Mouse (Mus musculus) liver, embryonic 15.5 days (tissue): ENCODE results near the gene Syt2. TPM values are rescaled to one million over a fixed set of nuclear protein-coding genes. Genes with fewer than 3 reads are reported as not detected.

ENCODE experiments used
- ATAC-seq: fragments of 200-750 bp; cut with Nextera tagmentation; 2 replicates; pipeline ENCODE4 v1.8.0; 2017; ENCODE audit warnings: moderate number of reproducible peaks, mild to moderate bottlenecking, moderate library complexity; ENCODE audit not compliant: insufficient read depth
- H3K27ac ChIP-seq: fragments of 300-500 bp; sonication (generic); replicated peaks from 2 replicates; pipeline ENCODE4 v1.5.1; 2015; ENCODE audit warnings: mild to moderate bottlenecking, inconsistent platforms
- H3K27me3 ChIP-seq: fragments of 300-500 bp; sonication (generic); 2 replicates; pipeline ENCODE4 v1.6.1; 2015; ENCODE audit warnings: mild to moderate bottlenecking, inconsistent platforms
- H3K36me3 ChIP-seq: fragments of 300-500 bp; sonication (generic); replicated peaks from 2 replicates; pipeline ENCODE4 v1.6.1; 2015; ENCODE audit warnings: moderate library complexity, mild to moderate bottlenecking, inconsistent platforms
- H3K4me1 ChIP-seq: fragments of 300-500 bp; sonication (generic); replicated peaks from 2 replicates; pipeline ENCODE4 v1.6.1; 2015; ENCODE audit warnings: inconsistent platforms
- H3K4me2 ChIP-seq: fragments of 300-500 bp; sonication (generic); 2 replicates; pipeline ENCODE4 v1.6.1; 2015; ENCODE audit warnings: moderate library complexity, mild to moderate bottlenecking, inconsistent platforms
- H3K4me3 ChIP-seq: fragments of 300-500 bp; sonication (generic); replicated peaks from 2 replicates; pipeline ENCODE4 v1.5.1; 2015; ENCODE audit warnings: mild to moderate bottlenecking, inconsistent platforms
- H3K9ac ChIP-seq: fragments of 300-500 bp; sonication (generic); 2 replicates; pipeline ENCODE4 v1.6.1; 2015; ENCODE audit warnings: moderate library complexity, mild to moderate bottlenecking, inconsistent platforms
- H3K9me3 ChIP-seq: fragments of 300-500 bp; sonication (generic); replicated peaks from 2 replicates; pipeline ENCODE4 v1.6.1; 2016; ENCODE audit warnings: inconsistent platforms
- whole genome bisulfite sequencing: fragments of 180-500 bp; shearing (Covaris S2); methylation state at CpG from one replicate; pipeline ENCODE4 v1.1.7; 2015; ENCODE audit warnings: mixed read lengths; ENCODE audit not compliant: insufficient replicate concordance; 5-methylcytosine and 5-hydroxymethylcytosine counted together
- polyA plus RNA-seq: library from polyadenylated mRNA; unstranded; fragments of >200 nt; fragmentation: Nextera tagmentation; extraction: Ambion mirVana; gene quantifications from 2 replicates; pipeline ENCODE4 v1.2.1, GENCODE M21; 2015

The Syt2 gene
- polyA plus RNA-seq, 1 experiment from 2014 or later, result 0.06 TPM

DNA sequence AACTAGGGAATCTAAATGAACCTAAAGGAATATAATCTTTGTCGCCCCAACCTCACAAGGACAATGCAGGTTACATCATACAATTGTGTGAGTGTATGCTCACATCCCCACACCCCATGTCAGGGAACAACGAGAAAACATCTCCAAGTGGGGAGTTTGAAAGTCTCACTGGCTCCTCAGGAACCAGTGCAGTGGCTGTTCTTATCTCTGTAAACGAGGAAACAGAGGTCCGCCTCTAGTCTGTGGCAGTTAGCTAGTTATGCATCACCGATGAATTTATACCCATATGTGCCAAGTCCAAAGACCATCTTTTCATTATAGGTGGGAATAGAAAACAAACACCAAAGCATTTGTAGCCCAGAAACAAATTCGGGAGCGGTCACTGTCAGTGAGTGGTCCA, 115.1 kb downstream of the Syt2 start:
- Histone ChIP-seq H3K4me1 (0 out of 2 replicates have a peak, but pooled peaks cover 5% of the 10 kb centered on the region), H3K9ac (no peak overlapping the region), H3K36me3 (no peaks in the 10 kb centered on the region), H3K4me3 (no peak overlapping the region), H3K27me3 (no peaks in the 10 kb centered on the region), H3K27ac (no peak overlapping the region), H3K4me2 (no peak overlapping the region), H3K9me3 (no peaks in the 10 kb centered on the region)
- 51% methylated on average over 7 of the region's 7 CpGs for WGBS
- ATAC-seq, result no peak

- H3K4me2 ChIP-seq, result no peak overlapping the region
- H3K36me3 ChIP-seq, result 0 out of 2 replicates have a peak, but pooled peaks cover 4% of the 10 kb centered on the region
- H3K4me1 ChIP-seq, result 0 out of 2 replicates have a peak, but pooled peaks cover 5% of the 10 kb centered on the region
- 72% methylated on average over 4 of the region's 4 CpGs for WGBS
- H3K27me3 ChIP-seq, result no peaks in the 10 kb centered on the region
- H3K9ac ChIP-seq, result no peak overlapping the region
- H3K4me3 ChIP-seq, result no peak overlapping the region
- ATAC-seq, result no peak
- H3K27ac ChIP-seq, result no peak overlapping the region
- no peaks in the 10 kb centered on the region for H3K9me3 ChIP-seq
Observed at GRCm38 (mm10) chr1:134763250-134763649, 116.8 kb downstream of the Syt2 start.

DNA sequence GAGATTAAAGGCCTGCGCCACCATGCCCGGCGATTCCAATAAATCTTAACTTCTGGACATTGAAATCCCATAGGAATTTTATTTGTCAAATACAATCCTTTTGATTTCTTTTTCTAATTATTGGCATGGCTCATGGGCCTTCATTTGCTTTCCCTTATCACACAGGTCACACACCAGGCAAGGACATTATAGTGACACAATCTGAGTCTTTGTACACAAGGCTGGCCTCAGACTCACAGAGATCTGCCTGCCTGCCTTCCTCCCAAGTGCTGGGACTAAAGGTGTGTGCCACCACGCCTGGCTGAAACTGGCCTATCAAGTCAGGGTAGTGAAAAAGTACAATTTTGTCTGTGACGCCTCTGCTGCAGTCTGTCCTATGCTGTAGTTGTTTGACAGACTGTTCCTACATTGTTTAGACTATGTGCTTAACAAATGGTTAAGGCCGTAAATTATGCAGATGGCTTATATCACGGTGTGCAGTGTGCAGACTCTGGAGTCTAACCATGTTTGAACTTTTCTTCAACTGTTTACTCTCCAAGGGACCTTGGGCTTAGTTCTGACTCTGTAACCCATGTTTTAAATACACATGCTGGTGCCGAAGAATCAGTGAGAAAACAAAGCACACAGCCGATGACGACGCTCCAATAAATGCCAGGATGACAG, 117.4 kb downstream of the Syt2 start:
- 0 out of 2 replicates have a peak, but pooled peaks cover 4% of the 10 kb centered on the region for H3K36me3 ChIP-seq
- no peak overlapping the region for H3K4me2 ChIP-seq
- no peak overlapping the region for H3K9ac ChIP-seq
- WGBS, result 75% methylated on average over 11 of the region's 11 CpGs
- no peak for ATAC-seq
- no peak overlapping the region for H3K4me3 ChIP-seq
- H3K27ac ChIP-seq, result no peak overlapping the region
- H3K27me3 ChIP-seq, result no peaks in the 10 kb centered on the region
- H3K9me3 ChIP-seq, result no peaks in the 10 kb centered on the region
- 0 out of 2 replicates have a peak, but pooled peaks cover 5% of the 10 kb centered on the region for H3K4me1 ChIP-seq

DNA sequence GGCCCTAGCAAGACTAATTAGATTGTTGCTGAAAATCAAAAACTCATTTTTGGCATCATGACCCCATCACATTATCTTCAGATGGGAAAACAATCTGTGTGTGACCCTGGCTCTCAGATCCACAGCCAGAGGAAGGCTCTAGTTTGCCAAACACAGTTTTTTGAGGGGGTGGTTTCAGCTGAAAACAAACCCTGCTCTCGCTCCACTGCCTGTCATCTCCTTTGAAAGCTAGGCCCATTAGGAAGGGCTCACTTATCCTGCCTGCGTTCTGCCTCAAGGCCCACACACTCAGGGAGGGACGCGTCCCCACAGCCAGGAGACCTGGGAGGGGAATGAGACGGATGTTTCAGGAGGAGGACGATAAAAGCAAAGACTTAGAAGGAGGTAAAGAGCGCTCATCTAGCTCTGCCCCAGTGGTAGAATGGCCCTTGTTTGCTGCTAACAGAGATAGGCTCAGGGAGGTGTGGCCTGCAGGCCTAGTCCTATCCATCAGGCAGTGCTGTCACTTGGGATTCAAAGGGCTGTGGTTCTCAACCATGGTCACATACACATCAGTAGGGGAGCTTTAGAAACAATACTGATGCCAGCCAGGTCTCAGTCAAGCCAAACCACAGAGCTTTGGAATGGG, 118.5 kb downstream of the Syt2 start:
- ATAC-seq, result no peak
- Histone ChIP-seq H3K9me3 (no peaks in the 10 kb centered on the region), H3K4me3 (no peak overlapping the region), H3K4me1 (0 out of 2 replicates have a peak, but pooled peaks cover 5% of the 10 kb centered on the region), H3K36me3 (0 out of 2 replicates have a peak, but pooled peaks cover 4% of the 10 kb centered on the region), H3K4me2 (no peak overlapping the region), H3K27me3 (no peaks in the 10 kb centered on the region), H3K9ac (no peak overlapping the region), H3K27ac (no peak overlapping the region)
- 65% methylated on average over 7 of the region's 7 CpGs for WGBS

DNA sequence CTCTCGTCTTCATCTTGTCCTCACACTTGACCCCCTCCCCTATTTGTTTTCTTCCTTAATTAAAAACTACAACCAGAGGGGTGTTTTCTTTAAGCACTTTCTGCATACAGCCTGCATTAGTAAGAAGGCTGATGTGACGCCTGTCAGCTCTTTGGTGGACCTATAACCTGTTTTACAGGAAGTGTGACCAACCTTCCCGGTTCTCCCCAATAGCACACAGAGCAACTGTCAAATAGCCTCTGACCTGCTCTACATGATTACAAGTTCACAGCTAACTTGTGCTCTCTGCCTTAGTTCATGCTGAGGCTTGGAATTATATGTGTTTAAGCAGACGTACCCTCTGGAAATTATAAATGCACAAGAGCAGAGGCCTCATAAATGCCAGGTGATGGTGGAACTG, 120.0 kb downstream of the Syt2 start:
- 61% methylated on average over 4 of the region's 4 CpGs for WGBS
- H3K27ac ChIP-seq, result no peak overlapping the region

DNA sequence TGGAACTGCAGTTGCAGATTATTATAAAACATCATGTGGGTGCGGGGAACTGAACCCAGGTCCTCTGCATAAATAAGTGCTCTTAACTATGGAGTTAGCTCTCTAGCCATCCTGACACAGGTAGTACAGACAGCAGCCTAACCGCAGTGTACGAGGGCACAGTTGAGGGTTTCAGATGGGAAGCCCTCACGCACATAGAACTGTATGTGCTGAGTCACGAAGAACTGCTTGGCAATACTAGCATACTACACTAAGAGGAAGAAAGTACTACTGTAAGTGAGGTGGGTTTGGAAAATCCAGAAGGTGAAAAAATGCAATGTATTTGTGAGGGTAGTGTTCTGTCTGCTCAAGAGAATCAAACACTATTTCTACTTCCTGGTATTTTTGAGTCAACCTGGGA, 123.8 kb downstream of the Syt2 start:
- Histone ChIP-seq H3K9me3 (no peaks in the 10 kb centered on the region), H3K4me2 (no peak overlapping the region), H3K27me3 (no peaks in the 10 kb centered on the region), H3K36me3 (peaks cover 4% of the 10 kb centered on the region; the same call in 1 of the 2 replicates), H3K27ac (no peak overlapping the region), H3K4me1 (0 out of 2 replicates have a peak, but pooled peaks cover 13% of the 10 kb centered on the region), H3K4me3 (no peak overlapping the region), H3K9ac (no peak overlapping the region)
- ATAC-seq, result no peak
- 78% methylated on average over 5 of the region's 5 CpGs for WGBS

More for the DNA sequence above, 120.0 kb downstream of the Syt2 start:
- H3K36me3 ChIP-seq, result 0 out of 2 replicates have a peak, but pooled peaks cover 4% of the 10 kb centered on the region
- no peak overlapping the region for H3K9ac ChIP-seq
- no peak overlapping the region for H3K4me3 ChIP-seq
- H3K4me2 ChIP-seq, result no peak overlapping the region
- H3K27me3 ChIP-seq, result no peaks in the 10 kb centered on the region
- 0 out of 2 replicates have a peak, but pooled peaks cover 4% of the 10 kb centered on the region for H3K4me1 ChIP-seq
- ATAC-seq, result no peak
- no peaks in the 10 kb centered on the region for H3K9me3 ChIP-seq

GRCm38 (mm10) chr1:134771353-134771752, 124.9 kb downstream of the Syt2 start:
- Histone ChIP-seq H3K4me2 (no peak overlapping the region), H3K27me3 (no peaks in the 10 kb centered on the region), H3K9me3 (no peaks in the 10 kb centered on the region), H3K4me3 (no peak overlapping the region), H3K27ac (no peak overlapping the region), H3K36me3 (peaks cover 7% of the 10 kb centered on the region; the same call in 1 of the 2 replicates), H3K4me1 (peaks cover 13% of the 10 kb centered on the region; the same call in 1 of the 2 replicates), H3K9ac (no peak overlapping the region)
- 70% methylated on average over 6 of the region's 6 CpGs for WGBS
- no peak for ATAC-seq

GRCm38 (mm10) chr1:134771999-134772398, 125.5 kb downstream of the Syt2 start:
- Histone ChIP-seq H3K36me3 (peaks cover 8% of the 10 kb centered on the region; the same call in 1 of the 2 replicates), H3K4me1 (peaks cover 13% of the 10 kb centered on the region; the same call in 1 of the 2 replicates), H3K27ac (no peak overlapping the region), H3K4me3 (no peak overlapping the region), H3K27me3 (no peaks in the 10 kb centered on the region), H3K4me2 (no peak overlapping the region), H3K9ac (no peak overlapping the region), H3K9me3 (no peaks in the 10 kb centered on the region)
- 70% methylated on average over 7 of the region's 7 CpGs for WGBS
- no peak for ATAC-seq

GRCm38 (mm10) chr1:134772821-134773220, 126.3 kb downstream of the Syt2 start:
- H3K27me3 ChIP-seq, result no peaks in the 10 kb centered on the region
- no peak for ATAC-seq
- H3K36me3 ChIP-seq, result peaks cover 8% of the 10 kb centered on the region; the same call in 1 of the 2 replicates
- H3K9me3 ChIP-seq, result no peaks in the 10 kb centered on the region
- H3K9ac ChIP-seq, result no peak overlapping the region
- no peak overlapping the region for H3K4me2 ChIP-seq
- H3K4me1 ChIP-seq, result peaks cover 14% of the 10 kb centered on the region
- no peak overlapping the region for H3K4me3 ChIP-seq
- WGBS, result 73% methylated on average over 3 of the region's 3 CpGs
- H3K27ac ChIP-seq, result no peak overlapping the region

DNA sequence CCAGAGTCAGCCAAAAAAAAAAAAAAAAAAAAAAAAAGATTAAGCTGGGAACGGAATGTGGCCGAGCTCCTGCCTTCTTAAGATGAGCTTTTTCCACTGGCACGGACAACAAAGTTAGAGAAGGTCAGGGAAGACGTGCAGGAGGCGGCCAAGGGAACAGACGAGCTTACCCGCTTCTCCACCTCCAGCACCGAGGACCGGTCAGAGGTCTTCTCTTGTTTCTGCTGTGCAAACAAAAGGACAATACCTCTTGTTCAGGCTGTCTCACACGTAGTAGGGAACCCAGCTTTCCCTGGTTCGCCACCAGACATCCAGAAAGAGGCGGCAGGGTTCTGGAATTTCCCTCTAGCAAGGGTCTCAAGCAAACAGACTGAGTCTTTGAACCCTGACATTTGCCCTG, 126.8 kb downstream of the Syt2 start:
- Histone ChIP-seq H3K4me2 (no peak overlapping the region), H3K9me3 (no peaks in the 10 kb centered on the region), H3K27me3 (no peaks in the 10 kb centered on the region), H3K4me3 (no peak overlapping the region), H3K36me3 (peaks cover 8% of the 10 kb centered on the region; the same call in 1 of the 2 replicates), H3K27ac (no peak overlapping the region), H3K9ac (no peak overlapping the region), H3K4me1 (peaks cover 19% of the 10 kb centered on the region)
- WGBS, result 76% methylated on average over 12 of the region's 12 CpGs
- no peak for ATAC-seq

DNA sequence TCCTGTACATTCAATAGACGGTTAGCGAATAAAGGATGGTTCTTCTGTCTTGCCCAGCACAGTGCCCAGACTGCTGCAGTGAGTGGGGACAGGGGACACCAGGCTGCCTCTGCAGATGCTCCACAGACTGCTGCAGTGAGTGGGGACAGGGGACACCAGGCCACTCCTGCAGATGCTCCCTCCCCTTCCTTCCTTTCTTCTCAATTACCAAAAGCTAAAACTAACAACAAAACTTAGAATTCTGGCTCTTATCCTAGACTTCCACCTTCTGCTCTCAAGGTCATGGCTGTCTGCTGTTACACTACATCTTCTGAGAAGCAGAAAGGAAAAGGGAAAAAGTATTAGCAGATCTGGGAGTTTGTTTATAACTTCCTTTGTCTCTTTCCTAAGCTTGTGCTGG, 127.8 kb downstream of the Syt2 start:
- Histone ChIP-seq H3K27me3 (no peaks in the 10 kb centered on the region), H3K4me3 (no peak overlapping the region), H3K27ac (no peak overlapping the region), H3K9me3 (no peaks in the 10 kb centered on the region), H3K36me3 (peaks cover 8% of the 10 kb centered on the region; the same call in 1 of the 2 replicates), H3K4me2 (no peak overlapping the region), H3K4me1 (peaks cover 19% of the 10 kb centered on the region), H3K9ac (no peak overlapping the region)
- no peak for ATAC-seq
- WGBS, result 93% methylated on average over 2 of the region's 2 CpGs
